Mouse (Mus musculus) C2C12 (cell line): Measurements from ENCODE around the gene Cd68. TPM values are rescaled to one million over a fixed set of nuclear protein-coding genes. Genes with fewer than 3 reads are reported as not detected.
A peak's percentile ranks its signal among the peaks of the same experiment; 100 is the strongest.
"Not testable (repeated sequence)": the region's sequence is repeated elsewhere in the genome, so short reads cannot be mapped to it uniquely, and the experiment has no call there.

Source experiments
- H3K27me3 ChIP-seq: one replicate; pipeline ENCODE4 v1.6.1; 2011; ENCODE audit not compliant: control insufficient read depth, insufficient read depth, insufficient read length
- H3K36me3 ChIP-seq: one replicate; pipeline ENCODE4 v1.6.1; 2011; ENCODE audit not compliant: control insufficient read depth, insufficient read depth
- H3K4me3 ChIP-seq: one replicate; pipeline ENCODE4 v1.5.1; 2011; ENCODE audit warnings: mild to moderate bottlenecking, control low read depth; ENCODE audit not compliant: poor library complexity, insufficient read depth, severe bottlenecking
- H3K79me2 ChIP-seq: one replicate; pipeline ENCODE4 v1.6.1; 2011; ENCODE audit not compliant: control insufficient read depth, insufficient read depth
- H3K79me3 ChIP-seq: one replicate; pipeline ENCODE4 v1.6.1; 2011; ENCODE audit warnings: low read depth, control low read depth
- H3ac ChIP-seq: one replicate; pipeline ENCODE3; 2011; ENCODE audit warnings: low read depth; ENCODE audit not compliant: control insufficient read depth, insufficient read length
- CEBPB ChIP-seq: IDR thresholded peaks from one replicate; pipeline ENCODE4 v1.6.1; 2011; ENCODE audit warnings: low read depth, mild to moderate bottlenecking, control low read depth, moderate library complexity
- CTCF ChIP-seq: IDR thresholded peaks from one replicate; pipeline ENCODE4 v1.5.1; 2011; ENCODE audit not compliant: control insufficient read depth, insufficient read depth, insufficient read length
- FOSL1 ChIP-seq: IDR thresholded peaks from one replicate; pipeline ENCODE4 v1.8.0; 2011; ENCODE audit warnings: mild to moderate bottlenecking, low read length; ENCODE audit not compliant: poor library complexity, insufficient read depth, severe bottlenecking
- MAX ChIP-seq: IDR thresholded peaks from one replicate; pipeline ENCODE4 v1.6.1; 2011; ENCODE audit warnings: mild to moderate bottlenecking, control low read depth
- MYOD1 ChIP-seq: IDR thresholded peaks from one replicate; pipeline ENCODE4 v1.6.1; 2011; ENCODE audit warnings: low read depth; ENCODE audit not compliant: control insufficient read depth, insufficient read length
- MYOG ChIP-seq: IDR thresholded peaks from one replicate; pipeline ENCODE4 v1.6.1; 2011; ENCODE audit not compliant: control insufficient read depth, insufficient read length; ENCODE audit errors: extremely low read depth
- USF1 ChIP-seq: IDR thresholded peaks from one replicate; pipeline ENCODE4 v1.6.1; 2011; ENCODE audit warnings: low read depth, mild to moderate bottlenecking, control low read depth, moderate library complexity
- microRNA-seq: library from miRNA; unstranded; fragments of <30 nt; microRNA quantifications from one replicate; pipeline ENCODE4, GENCODE M21; 2019; ENCODE audit warnings: borderline microRNAs expressed
- polyA plus RNA-seq: library from polyadenylated mRNA; unstranded; fragments of >200 nt; fragmentation: generic; extraction: Trizol; gene quantifications from one replicate; pipeline ENCODE4 v1.2.1, GENCODE M21; 2012; ENCODE audit warnings: missing spikeins

The Cd68 gene
- polyA plus RNA-seq, 1 experiment: 1.5 TPM

DNA sequence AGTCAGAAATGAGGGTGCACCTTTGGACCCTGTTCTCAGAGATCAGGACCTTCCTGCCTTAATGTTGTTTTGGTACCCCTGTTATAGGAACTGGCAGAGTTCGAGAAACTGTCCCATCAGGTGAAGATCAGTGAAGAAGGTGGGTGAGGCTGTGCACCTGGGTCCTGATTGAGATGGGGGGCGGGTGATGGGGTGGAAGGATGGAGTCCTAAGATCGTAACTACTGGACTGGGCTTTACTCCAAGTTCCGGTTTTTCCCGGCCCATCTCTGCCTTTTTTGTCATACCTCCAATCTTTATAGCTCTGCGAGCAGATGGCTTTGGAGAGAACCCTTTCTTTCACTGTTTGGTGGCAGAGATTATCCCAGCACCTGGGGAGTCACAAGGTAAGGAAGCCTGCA lies 43.5 kb downstream of the Cd68 start:
- Histone ChIP-seq H3K36me3 (no peaks in the 10 kb centered on the region), H3K79me3 (no peaks in the 10 kb centered on the region), H3ac (peak overlapping the region; percentile 46), H3K79me2 (no peaks in the 10 kb centered on the region), H3K4me3 (peak overlapping the region; percentile 44), H3K27me3 (peaks cover 3% of the 10 kb centered on the region)
- no peak for TF ChIP-seq FOSL1
- no peak for TF ChIP-seq MYOD1
- TF ChIP-seq MYOG: no peak
- TF ChIP-seq USF1: no peak
- TF ChIP-seq CTCF: no peak
- no peak for TF ChIP-seq MAX
- TF ChIP-seq CEBPB: no peak

DNA sequence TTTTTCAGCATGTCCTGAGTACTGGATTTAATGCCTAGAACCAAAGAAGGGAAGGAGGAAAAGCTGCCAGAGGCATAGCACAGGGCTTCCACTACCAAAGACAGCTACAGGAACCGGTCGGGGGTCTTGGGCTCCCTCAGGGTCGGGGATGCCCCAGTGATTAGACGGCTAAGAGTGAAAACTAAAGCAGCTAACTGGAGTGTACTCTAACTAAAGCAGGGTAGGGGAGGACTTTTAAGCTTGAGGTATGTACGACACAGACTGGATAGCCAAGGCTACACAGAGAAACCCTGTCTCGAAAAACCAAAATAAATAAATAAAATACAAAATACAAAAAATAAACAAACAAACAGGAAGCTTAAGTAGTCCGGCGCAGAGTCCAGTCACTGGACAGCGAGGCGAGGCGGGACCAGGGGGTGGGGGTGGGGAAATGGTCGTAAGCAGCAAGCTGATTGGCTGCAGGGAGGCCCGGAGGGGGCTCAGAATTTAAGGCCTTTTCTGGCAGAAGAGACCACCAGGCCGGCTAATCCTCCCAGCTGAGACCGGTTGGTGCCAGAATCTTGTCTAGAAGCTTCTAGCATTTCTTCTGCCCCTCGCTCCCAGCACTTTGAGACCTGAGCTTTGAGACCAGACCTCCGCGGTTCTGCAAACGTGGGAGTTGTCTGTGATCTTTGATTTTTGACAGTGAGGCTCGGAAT lies 44.2 kb downstream of the Cd68 start, which contains the start of gene Sat2:
Sat2 (plus strand) TSS at position 454 of the 698 bp plus-strand sequence.
- Histone ChIP-seq H3K27me3 (peaks cover 3% of the 10 kb centered on the region), H3K79me2 (no peaks in the 10 kb centered on the region)
- no peak for TF ChIP-seq MAX
- no peak for TF ChIP-seq USF1
- no peak for TF ChIP-seq CTCF
- TF ChIP-seq MYOD1: no peak
- TF ChIP-seq MYOG: no peak
- no peak for TF ChIP-seq CEBPB
- no peak for TF ChIP-seq FOSL1

GRCm38 (mm10) chr11:69620394-69621081 lies 45.4 kb downstream of the Cd68 start:
- H3K36me3 ChIP-seq: no peaks in the 10 kb centered on the region
- no peak overlapping the region for H3ac ChIP-seq
- H3K79me3 ChIP-seq: no peaks in the 10 kb centered on the region
- no peak overlapping the region for H3K4me3 ChIP-seq
- peaks cover 3% of the 10 kb centered on the region for H3K27me3 ChIP-seq
- no peak for TF ChIP-seq MYOD1
- TF ChIP-seq USF1: no peak
- no peak for TF ChIP-seq MAX
- TF ChIP-seq MYOG: no peak
- TF ChIP-seq FOSL1: no peak
- no peak for TF ChIP-seq CEBPB
- TF ChIP-seq CTCF: no peak
- H3K79me2 ChIP-seq: no peaks in the 10 kb centered on the region

More for the DNA sequence above, 44.2 kb downstream of the Cd68 start, which contains the start of gene Sat2:
- H3ac ChIP-seq: peak within 1 kb of the TSS; percentile 46
- no peaks in the 10 kb centered on the region for H3K79me3 ChIP-seq
- no peaks in the 10 kb centered on the region for H3K36me3 ChIP-seq
- peak within 1 kb of the TSS; percentile 44 for H3K4me3 ChIP-seq

DNA sequence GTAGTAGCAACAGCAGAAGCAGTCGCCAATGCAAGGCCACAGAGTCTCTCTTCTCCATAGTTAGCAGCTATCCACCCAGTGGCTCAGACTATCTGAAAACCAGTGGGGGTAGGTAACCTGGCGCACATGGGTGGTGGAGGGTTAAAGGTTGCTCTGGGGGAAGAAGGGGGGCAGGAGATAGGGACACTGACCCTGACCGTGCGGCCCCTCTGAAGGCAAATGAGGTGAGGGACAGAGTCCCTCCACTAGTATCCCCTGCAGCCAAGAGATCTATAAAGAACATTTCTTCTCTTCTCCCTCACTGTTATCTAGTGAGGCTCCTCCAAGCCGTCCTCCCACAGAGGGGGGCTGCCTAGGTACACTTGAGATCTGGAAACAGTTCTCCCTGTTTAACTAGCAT lies 48.1 kb downstream of the Cd68 start, which contains the start of gene Shbg:
Shbg (minus strand) TSS at position 101 of the 400 bp plus-strand sequence.
- TF ChIP-seq MYOG: no peak
- no peak for TF ChIP-seq MYOD1
- no peak for TF ChIP-seq CTCF
- TF ChIP-seq CEBPB: no peak
- TF ChIP-seq MAX: no peak
- no peak for TF ChIP-seq USF1
- TF ChIP-seq FOSL1: no peak
- no peaks in the 10 kb centered on the region for H3K79me3 ChIP-seq
- peaks cover 7% of the 10 kb centered on the region for H3K27me3 ChIP-seq
- no peak within 1 kb of the TSS for H3K4me3 ChIP-seq
- no peak within 1 kb of the TSS for H3ac ChIP-seq
- no peaks in the 10 kb centered on the region for H3K79me2 ChIP-seq
- no peaks in the 10 kb centered on the region for H3K36me3 ChIP-seq

DNA sequence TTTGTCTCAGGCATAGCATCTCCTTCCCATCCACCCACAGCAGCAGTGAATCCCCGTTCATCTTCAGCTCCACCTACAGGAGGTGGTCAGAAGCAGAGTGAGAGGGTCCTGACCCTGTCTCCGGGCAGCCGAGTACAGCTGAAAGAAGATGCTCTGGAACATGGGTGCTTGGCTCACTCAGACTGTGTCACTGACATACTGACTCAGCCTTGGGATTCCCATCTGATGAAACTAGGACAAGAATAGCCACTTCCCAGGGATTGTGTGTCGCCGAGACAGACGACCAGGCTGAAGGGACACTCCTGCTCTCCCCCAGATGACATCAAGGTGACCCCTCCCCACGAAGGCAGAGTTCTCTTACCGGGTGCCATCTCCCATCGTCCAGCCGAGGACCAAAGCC lies 49.2 kb downstream of the Cd68 start:
- no peak overlapping the region for H3K4me3 ChIP-seq
- no peak for TF ChIP-seq MYOG
- no peak for TF ChIP-seq FOSL1
- no peak for TF ChIP-seq USF1
- no peak for TF ChIP-seq CEBPB
- no peak for TF ChIP-seq MYOD1
- no peak for TF ChIP-seq CTCF
- TF ChIP-seq MAX: no peak
- no peaks in the 10 kb centered on the region for H3K79me2 ChIP-seq
- H3K27me3 ChIP-seq: peaks cover 7% of the 10 kb centered on the region
- H3K79me3 ChIP-seq: no peaks in the 10 kb centered on the region
- no peaks in the 10 kb centered on the region for H3K36me3 ChIP-seq
- no peak overlapping the region for H3ac ChIP-seq

GRCm38 (mm10) chr11:69614257-69614588 lies 51.7 kb downstream of the Cd68 start:
- not testable (repeated sequence) for H3K36me3 ChIP-seq, H3K79me2 ChIP-seq, H3K79me3 ChIP-seq, H3K4me3 ChIP-seq, H3ac ChIP-seq
- H3K27me3 ChIP-seq: peaks cover 13% of the 10 kb centered on the region

Small RNAs within 50 kb of the gene (microRNA-seq; reads per million reads assigned to microRNA genes)
- gene Mir1934 (5.2 reads per million, percentile 53 among the genes with 10 or more reads in this experiment), gene Mir467f (not detected)

Other genes with a start within 250 kb of the Cd68 start
- 0.14 TPM for gene Dnah2, start 117.0 kb downstream of the Cd68 start, polyA plus RNA-seq
- gene Efnb3, start 105.9 kb downstream of the Cd68 start, polyA plus RNA-seq: 0.61 TPM
- gene Wrap53, start 85.9 kb downstream of the Cd68 start, polyA plus RNA-seq: 21.9 TPM
- 226 TPM for gene Trp53, start 85.8 kb downstream of the Cd68 start, polyA plus RNA-seq
- gene Atp1b2, start 60.2 kb downstream of the Cd68 start, polyA plus RNA-seq: 0.20 TPM
- gene Shbg, start 48.2 kb downstream of the Cd68 start, polyA plus RNA-seq: 0.18 TPM
- gene Sat2, start 44.1 kb downstream of the Cd68 start, polyA plus RNA-seq: 3.8 TPM
- 96.0 TPM for gene Fxr2, start 33.2 kb downstream of the Cd68 start, polyA plus RNA-seq
- gene Sox15, start 10.8 kb downstream of the Cd68 start, polyA plus RNA-seq: 0.08 TPM
- gene Mpdu1, start 3.5 kb downstream of the Cd68 start, polyA plus RNA-seq: 95.8 TPM
- 1,304 TPM for gene Eif4a1, start 6.3 kb upstream of the Cd68 start, polyA plus RNA-seq
- gene Senp3, start 15.9 kb upstream of the Cd68 start, polyA plus RNA-seq: 89.0 TPM
- 0.28 TPM for gene Tnfsf13, start 19.6 kb upstream of the Cd68 start, polyA plus RNA-seq
- 6.4 TPM for gene Tnfsf12, start 29.7 kb upstream of the Cd68 start, polyA plus RNA-seq
- 1.5 TPM for gene Tnfsfm13, start 29.9 kb upstream of the Cd68 start, polyA plus RNA-seq
- gene Polr2a, start 92.5 kb upstream of the Cd68 start, polyA plus RNA-seq: 84.2 TPM
- 0.08 TPM for gene Slc35g3, start 95.8 kb upstream of the Cd68 start, polyA plus RNA-seq
- 3.0 TPM for gene Zbtb4, start 99.8 kb upstream of the Cd68 start, polyA plus RNA-seq
- 37.7 TPM for gene Chrnb1, start 129.8 kb upstream of the Cd68 start, polyA plus RNA-seq
- gene Fgf11, start 135.7 kb upstream of the Cd68 start, polyA plus RNA-seq: 4.2 TPM
- 0.32 TPM for gene Tmem102, start 139.5 kb upstream of the Cd68 start, polyA plus RNA-seq
- gene Gm39566, start 149.1 kb upstream of the Cd68 start, polyA plus RNA-seq: not detected
- gene Spem2, start 152.3 kb upstream of the Cd68 start, polyA plus RNA-seq: not detected
- gene Spem1, start 156.0 kb upstream of the Cd68 start, polyA plus RNA-seq: not detected
- 10.7 TPM for gene Nlgn2, start 171.6 kb upstream of the Cd68 start, polyA plus RNA-seq
- 260 TPM for gene Tmem256, start 172.4 kb upstream of the Cd68 start, polyA plus RNA-seq
- gene Plscr3, start 180.2 kb upstream of the Cd68 start, polyA plus RNA-seq: 82.7 TPM
- not detected for gene Tnk1, start 192.6 kb upstream of the Cd68 start, polyA plus RNA-seq
- not detected for gene Tmem95, start 211.9 kb upstream of the Cd68 start, polyA plus RNA-seq
- gene Kctd11, start 215.3 kb upstream of the Cd68 start, polyA plus RNA-seq: 17.2 TPM
- 0.21 TPM for gene Acap1, start 229.4 kb upstream of the Cd68 start, polyA plus RNA-seq
- gene 2810408A11Rik, start 234.8 kb upstream of the Cd68 start, polyA plus RNA-seq: 2.4 TPM
- gene Neurl4, start 234.9 kb upstream of the Cd68 start, polyA plus RNA-seq: 38.4 TPM
- 37.3 TPM for gene Gps2, start 247.7 kb upstream of the Cd68 start, polyA plus RNA-seq